Mouse (Mus musculus): ENCODE measurements at regions not wholly inside any gene's neighbourhood (a gene's known extent, or its start where the extent isn't known, plus 50 kb on each side); places are given as distances from the start of the nearest gene placed in this dataset.

GRCm38 (mm10) chr8:89604461-89604860, 560.5 kb upstream of the Sall1 start:
- Histone ChIP-seq H3K27me3 (ENCODE audit: control insufficient read depth, insufficient read depth, low read length) (no peaks in the 10 kb centered on the region), H3K4me3 (ENCODE audit: insufficient read depth in 1 of 2, low read depth in 2 of 2, low read length in 2 of 2) (no peak overlapping the region), H3K27ac (no peak overlapping the region), H3K4me1 (replicated peaks; ENCODE audit: control insufficient read depth in 2 of 2, insufficient read depth in 2 of 2, low read length in 1 of 2) (no peaks in the 10 kb centered on the region), H3K9me3 (ENCODE audit: control insufficient read depth, low read length) (no peaks in the 10 kb centered on the region), H3K9ac (replicated peaks) (no peak overlapping the region), H3K36me3 (replicated peaks; ENCODE audit: control insufficient read depth, insufficient read depth, low read depth) (no peaks in the 10 kb centered on the region), H3K4me2 (ENCODE audit: low read depth) (no peak overlapping the region)
- no peak for TF ChIP-seq CTCF (IDR thresholded peaks at IDR 0.05; ENCODE audit: low read depth)
- no peak for TF ChIP-seq EP300 (IDR thresholded peaks at IDR 0.05; ENCODE audit: low read depth)
- no peak for ATAC-seq (ENCODE audit: insufficient read depth)
- WGBS (ENCODE audit: insufficient replicate concordance) = 53% methylated on average over 3 of the region's 3 CpGs
- peak in 2 of 3 experiments; percentile 1 to 13 for DNase-seq (ENCODE audit: low read depth in 3 of 3, low spot score in 3 of 3)

- WGBS (ENCODE audit: insufficient replicate concordance) = 58% methylated on average over 7 of the region's 7 CpGs
- H3K27me3 ChIP-seq (ENCODE audit: control insufficient read depth, insufficient read depth, low read length) = no peaks in the 10 kb centered on the region
- ATAC-seq (ENCODE audit: insufficient read depth) (no peak), DNase-seq (ENCODE audit: low read depth in 3 of 3, low spot score in 3 of 3) (no peak)
- no peak overlapping the region for H3K4me3 ChIP-seq (ENCODE audit: insufficient read depth in 1 of 2, low read depth in 2 of 2, low read length in 2 of 2)
- H3K36me3 ChIP-seq (replicated peaks; ENCODE audit: control insufficient read depth, insufficient read depth, low read depth) = no peaks in the 10 kb centered on the region
- no peaks in the 10 kb centered on the region for H3K4me1 ChIP-seq (replicated peaks; ENCODE audit: control insufficient read depth in 2 of 2, insufficient read depth in 2 of 2, low read length in 1 of 2)
- H3K9me3 ChIP-seq (ENCODE audit: control insufficient read depth, low read length) = no peaks in the 10 kb centered on the region
- no peak for TF ChIP-seq CTCF (IDR thresholded peaks at IDR 0.05; ENCODE audit: low read depth)
- no peak for TF ChIP-seq EP300 (IDR thresholded peaks at IDR 0.05; ENCODE audit: low read depth)
- H3K9ac ChIP-seq (replicated peaks) = no peak overlapping the region
- H3K27ac ChIP-seq = no peak overlapping the region
- no peak overlapping the region for H3K4me2 ChIP-seq (ENCODE audit: low read depth)
Measured at GRCm38 (mm10) chr8:89596380-89596779, 552.4 kb upstream of the Sall1 start.

- TF ChIP-seq CTCF (IDR thresholded peaks at IDR 0.05; ENCODE audit: low read depth) (no peak), EP300 (IDR thresholded peaks at IDR 0.05; ENCODE audit: low read depth) (no peak)
- no peak overlapping the region for H3K4me3 ChIP-seq (ENCODE audit: insufficient read depth in 1 of 2, low read depth in 2 of 2, low read length in 2 of 2)
- ATAC-seq (ENCODE audit: insufficient read depth) (no peak), DNase-seq (ENCODE audit: low read depth in 3 of 3, low spot score in 3 of 3) (no peak)
- no peak overlapping the region for H3K27ac ChIP-seq
- no peaks in the 10 kb centered on the region for H3K36me3 ChIP-seq (replicated peaks; ENCODE audit: control insufficient read depth, insufficient read depth, low read depth)
- H3K4me1 ChIP-seq (replicated peaks; ENCODE audit: control insufficient read depth in 2 of 2, insufficient read depth in 2 of 2, low read length in 1 of 2) = no peaks in the 10 kb centered on the region
- H3K9ac ChIP-seq (replicated peaks) = no peak overlapping the region
- H3K4me2 ChIP-seq (ENCODE audit: low read depth) = no peak overlapping the region
- H3K27me3 ChIP-seq (ENCODE audit: control insufficient read depth, insufficient read depth, low read length) = no peaks in the 10 kb centered on the region
- no peaks in the 10 kb centered on the region for H3K9me3 ChIP-seq (ENCODE audit: control insufficient read depth, low read length)
Measured at GRCm38 (mm10) chr8:89583091-89583490, 539.1 kb upstream of the Sall1 start.

- Histone ChIP-seq H3K36me3 (replicated peaks; ENCODE audit: control insufficient read depth, insufficient read depth, low read depth) (no peaks in the 10 kb centered on the region), H3K9me3 (ENCODE audit: control insufficient read depth, low read length) (no peaks in the 10 kb centered on the region), H3K27ac (no peak overlapping the region), H3K4me2 (ENCODE audit: low read depth) (no peak overlapping the region), H3K27me3 (ENCODE audit: control insufficient read depth, insufficient read depth, low read length) (no peaks in the 10 kb centered on the region), H3K4me1 (replicated peaks; ENCODE audit: control insufficient read depth in 2 of 2, insufficient read depth in 2 of 2, low read length in 1 of 2) (no peaks in the 10 kb centered on the region), H3K9ac (replicated peaks) (no peak overlapping the region), H3K4me3 (ENCODE audit: insufficient read depth in 1 of 2, low read depth in 2 of 2, low read length in 2 of 2) (no peak overlapping the region)
- ATAC-seq (ENCODE audit: insufficient read depth) = no peak
- no peak for DNase-seq (ENCODE audit: low read depth in 3 of 3, low spot score in 3 of 3)
- TF ChIP-seq EP300 (IDR thresholded peaks at IDR 0.05; ENCODE audit: low read depth) = no peak
- TF ChIP-seq CTCF (IDR thresholded peaks at IDR 0.05; ENCODE audit: low read depth) = no peak
Measured at GRCm38 (mm10) chr8:89582566-89582965, 538.6 kb upstream of the Sall1 start.

- Histone ChIP-seq H3K27ac (no peak overlapping the region), H3K4me1 (replicated peaks; ENCODE audit: control insufficient read depth in 2 of 2, insufficient read depth in 2 of 2, low read length in 1 of 2) (no peaks in the 10 kb centered on the region), H3K4me3 (ENCODE audit: insufficient read depth in 1 of 2, low read depth in 2 of 2, low read length in 2 of 2) (no peak overlapping the region), H3K9ac (replicated peaks) (no peak overlapping the region), H3K9me3 (ENCODE audit: control insufficient read depth, low read length) (no peaks in the 10 kb centered on the region), H3K4me2 (ENCODE audit: low read depth) (no peak overlapping the region), H3K36me3 (replicated peaks; ENCODE audit: control insufficient read depth, insufficient read depth, low read depth) (no peaks in the 10 kb centered on the region), H3K27me3 (ENCODE audit: control insufficient read depth, insufficient read depth, low read length) (no peaks in the 10 kb centered on the region; the same call in 1 of the 2 replicates)
- DNase-seq (ENCODE audit: low read depth in 3 of 3, low spot score in 3 of 3) (peak; percentile 6 to 23 (median 7)), ATAC-seq (ENCODE audit: insufficient read depth) (peak; percentile 52; the same call in 1 of the 2 replicates)
- 5% methylated on average over 13 of the region's 13 CpGs for WGBS (ENCODE audit: insufficient replicate concordance)
- no peak for TF ChIP-seq EP300 (IDR thresholded peaks at IDR 0.05; ENCODE audit: low read depth)
- TF ChIP-seq CTCF (IDR thresholded peaks at IDR 0.05; ENCODE audit: low read depth) = peak; percentile 86
Measured at GRCm38 (mm10) chr8:89571816-89572215, 527.9 kb upstream of the Sall1 start.
